Mouse (Mus musculus) adrenal gland, postnatal 36 days (tissue): ENCODE measurements around the gene Gsg1l. TPM values are rescaled to one million over a fixed set of nuclear protein-coding genes. Genes with fewer than 3 reads are reported as not detected.

Source experiments
- DNase-seq, 2 experiments: peaks; one replicate each; pipeline ENCODE4 v3.0.0; 2021; ENCODE audit warnings: mixed read lengths in 1 of 2
- total RNA-seq, 2 experiments: library from RNA; stranded (reverse); gene quantifications; 2 replicates each; pipeline ENCODE4 v1.2.3; 2021

Gsg1l gene
- total RNA-seq, 2 experiments from 2014 or later = 68.9 to 70.8 TPM

DNA sequence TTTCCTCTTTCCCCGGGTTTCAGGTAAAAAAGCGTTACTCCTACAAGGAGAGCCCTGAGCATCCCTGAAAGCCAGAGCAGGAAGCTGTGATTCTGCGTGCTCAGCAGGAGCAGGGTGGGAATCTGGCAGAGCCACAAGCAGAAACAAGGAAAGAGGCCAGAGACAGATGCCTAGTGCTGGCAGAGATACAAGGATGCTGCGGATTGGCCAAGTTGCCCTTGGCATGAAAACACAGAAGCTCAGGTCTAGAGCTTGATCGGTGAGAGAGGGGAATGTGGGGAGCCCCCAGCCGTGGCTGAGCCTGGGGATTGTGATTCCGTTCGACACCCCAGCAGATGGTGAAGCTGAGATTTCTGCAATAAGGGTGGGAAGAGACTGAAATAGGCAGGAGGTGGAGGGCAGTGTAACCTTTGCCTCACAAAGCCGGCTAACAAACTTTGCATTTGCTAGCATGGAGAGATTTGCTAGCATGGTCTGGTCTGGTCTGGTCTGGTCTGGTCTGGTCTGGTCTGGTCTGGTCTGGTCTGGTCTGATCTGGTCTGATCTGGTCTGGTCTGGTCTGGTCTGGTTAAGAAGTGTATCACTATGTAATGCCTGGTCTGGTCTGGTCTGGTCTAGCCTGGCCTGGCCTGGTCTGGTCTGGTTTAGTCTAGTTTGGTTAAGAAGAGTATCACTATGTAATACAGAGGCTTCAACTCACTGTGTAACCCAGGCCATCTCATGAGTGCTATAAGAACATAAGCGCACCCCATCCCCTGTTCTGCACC is 50.4 kb downstream of the Gsg1l start:
- peak; percentile 41 to 50 for DNase-seq

DNA sequence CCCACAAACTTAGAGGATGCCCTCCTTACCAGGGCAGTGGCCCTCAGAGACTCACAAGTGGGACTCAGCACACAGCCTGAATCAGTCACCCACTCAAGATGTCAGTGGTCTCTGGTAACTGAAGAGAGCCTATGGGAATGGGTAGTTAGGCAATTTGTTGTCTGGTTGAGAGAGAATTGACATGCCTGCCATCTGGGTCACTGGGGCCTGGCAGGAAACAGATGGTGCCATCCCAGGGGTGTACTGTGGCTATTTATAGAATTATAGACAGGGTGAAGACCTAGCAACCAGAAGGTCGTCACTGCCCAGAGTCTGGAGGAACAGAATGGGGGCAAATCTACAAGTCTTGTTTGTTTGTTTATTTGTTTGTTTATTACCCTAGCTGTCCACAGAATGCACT is 54.8 kb downstream of the Gsg1l start:
- DNase-seq = no peak

DNA sequence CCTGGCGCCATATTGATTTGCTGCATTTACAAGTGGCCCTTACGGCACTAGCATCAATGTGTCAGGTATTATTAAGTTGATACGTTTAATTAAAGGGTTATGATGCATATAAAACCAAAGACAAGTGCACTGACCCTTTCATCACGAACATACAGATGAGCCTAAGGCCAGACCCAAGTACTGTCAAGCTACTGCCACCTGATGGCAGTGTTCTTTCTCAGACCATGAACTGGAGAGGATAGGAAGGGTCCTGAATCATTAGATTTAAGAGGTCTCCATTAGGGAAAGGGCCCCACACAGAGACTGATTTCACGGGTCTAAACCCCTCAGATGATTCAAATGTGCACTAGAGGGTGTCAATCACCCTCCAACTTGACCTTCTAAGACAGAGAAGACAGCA is 55.6 kb downstream of the Gsg1l start:
- DNase-seq = no peak

DNA sequence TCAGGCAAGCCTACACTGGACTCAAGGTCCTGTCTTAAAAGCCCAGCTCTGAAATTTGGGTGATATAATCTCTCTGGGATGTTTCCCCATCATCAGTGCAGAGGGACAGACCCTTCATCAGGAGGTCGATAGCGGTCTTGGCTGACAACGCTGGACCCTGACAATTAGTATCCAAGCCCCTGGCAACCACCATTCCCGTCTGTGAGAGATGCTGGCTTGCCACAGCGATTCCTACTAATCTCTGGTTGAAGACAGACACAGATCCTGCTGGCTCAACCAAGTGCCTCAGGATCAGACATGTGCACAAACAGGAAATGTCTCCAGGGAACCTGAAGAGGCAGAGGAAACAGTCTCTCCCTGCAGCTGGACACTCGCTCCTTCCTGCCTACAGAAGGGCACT is 62.2 kb downstream of the Gsg1l start:
- DNase-seq = no peak

DNA sequence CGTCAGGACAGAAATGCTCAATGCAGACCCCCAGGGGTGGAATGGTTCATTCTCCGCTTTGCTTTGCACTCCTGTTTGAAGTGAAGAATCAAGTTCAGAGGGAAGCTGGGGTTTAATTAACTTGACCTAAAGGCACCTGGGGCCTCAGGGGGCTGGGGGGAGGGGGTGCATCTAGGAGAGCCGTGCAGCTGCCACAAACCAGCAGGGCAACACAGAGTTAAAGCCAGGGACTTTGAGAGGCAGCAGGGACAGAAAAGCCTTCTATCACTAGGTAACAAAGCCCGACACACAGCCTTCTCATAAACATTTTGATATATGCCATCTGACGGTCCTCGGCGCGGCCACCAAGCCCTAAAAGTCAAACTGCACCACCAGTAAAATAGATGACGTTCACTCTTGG is 62.9 kb downstream of the Gsg1l start:
- DNase-seq = no peak

DNA sequence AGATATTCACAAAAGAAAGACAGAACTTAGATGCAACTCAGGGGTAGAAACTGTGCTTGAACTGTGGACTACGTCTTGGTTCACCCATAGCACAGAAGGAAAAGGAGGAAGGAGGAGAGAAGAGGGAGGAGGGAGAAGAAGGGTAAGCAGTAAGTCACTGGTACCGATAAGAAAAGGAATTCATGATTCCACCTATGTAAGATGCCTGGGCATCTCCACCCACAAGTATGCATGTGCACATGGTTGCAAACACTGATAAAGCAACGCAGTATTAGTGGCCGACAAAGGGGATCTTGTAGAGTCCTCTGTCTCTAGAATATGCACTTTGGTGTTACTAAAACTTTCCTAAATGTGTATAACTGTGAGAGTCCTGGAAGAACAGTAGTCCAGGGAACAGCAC is 64.8 kb downstream of the Gsg1l start:
- DNase-seq = no peak

DNA sequence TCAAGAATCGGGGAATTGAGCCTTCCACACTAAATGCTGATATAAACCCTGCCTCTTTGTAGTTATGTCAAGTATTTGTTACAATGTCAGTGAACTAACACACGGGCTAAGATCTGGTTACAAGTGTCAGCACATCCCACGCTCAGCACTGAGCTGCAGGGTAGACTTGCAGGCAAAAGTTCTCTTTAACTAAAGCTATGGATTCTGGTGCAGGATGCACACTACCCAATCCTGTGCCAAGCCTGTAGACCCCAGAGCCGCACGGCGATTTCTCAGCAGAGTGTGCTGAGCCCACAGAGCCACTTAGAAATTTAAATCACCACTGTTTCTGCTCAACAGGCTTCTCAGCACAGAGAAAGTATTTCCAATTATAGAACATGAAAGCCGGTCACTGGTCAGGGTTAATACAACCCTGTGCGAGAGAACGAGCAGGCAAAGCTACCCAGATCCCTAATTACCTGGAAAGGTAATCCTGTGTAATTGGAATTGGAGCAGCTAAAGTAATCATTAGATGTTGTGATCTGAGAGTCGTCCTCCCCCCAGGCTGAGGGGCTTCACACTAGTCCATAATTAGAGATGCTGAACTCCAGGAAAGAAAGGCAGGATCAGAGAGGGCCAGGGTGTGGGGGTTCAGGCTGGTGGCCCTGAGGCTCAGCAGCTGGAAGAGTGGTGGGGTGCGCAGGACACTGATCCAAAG is 69.7 kb downstream of the Gsg1l start:
- DNase-seq = no peak

DNA sequence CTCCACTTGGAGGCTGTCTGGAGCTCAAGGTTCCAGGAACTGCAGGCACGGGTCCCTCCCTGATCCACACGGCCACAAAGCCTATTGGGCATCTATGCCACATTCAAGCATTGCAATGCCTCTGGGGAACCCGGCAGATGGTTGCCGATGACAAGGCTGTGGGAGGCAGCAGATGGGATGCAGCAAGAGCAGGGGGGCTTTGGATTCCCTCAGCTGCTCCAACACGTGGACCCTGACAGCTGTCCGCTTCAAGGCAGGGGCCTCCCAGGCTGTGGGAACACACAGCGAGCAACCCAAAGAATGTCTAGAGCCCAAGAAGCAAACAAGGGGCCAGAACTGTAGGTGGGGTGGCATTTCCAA is 73.4 kb downstream of the Gsg1l start:
- no peak for DNase-seq

DNA sequence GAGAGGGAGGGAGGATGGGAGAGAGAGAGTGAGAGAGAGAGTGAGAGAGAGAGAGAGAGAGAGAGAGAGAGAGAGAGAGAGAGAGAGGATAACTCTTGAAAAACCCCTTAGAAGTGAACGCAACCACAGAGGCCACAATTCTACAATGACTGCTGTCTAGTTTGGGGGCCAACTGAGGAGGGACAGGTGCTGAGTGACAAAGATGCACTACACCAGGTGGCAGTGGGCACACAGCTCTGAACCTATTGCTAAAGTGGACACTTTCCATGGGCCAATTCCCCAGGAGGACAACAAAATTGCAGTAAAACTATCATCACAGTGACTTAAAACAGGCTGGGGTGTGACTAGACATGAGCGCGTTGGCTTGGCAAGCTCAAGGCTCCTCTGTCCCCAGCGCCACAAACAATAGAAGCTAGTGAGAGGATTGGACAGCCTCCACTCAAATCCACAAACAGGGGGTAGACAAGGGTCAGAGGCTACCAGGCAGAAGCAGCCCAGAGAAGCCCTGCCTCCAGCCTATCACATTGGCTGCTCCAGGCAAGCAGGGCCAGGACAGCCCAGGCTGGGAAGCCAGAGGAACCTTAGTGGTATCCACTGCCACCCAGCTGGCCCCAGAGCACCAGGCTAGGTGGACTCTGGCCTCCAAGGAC is 73.9 kb downstream of the Gsg1l start:
- DNase-seq = no peak

DNA sequence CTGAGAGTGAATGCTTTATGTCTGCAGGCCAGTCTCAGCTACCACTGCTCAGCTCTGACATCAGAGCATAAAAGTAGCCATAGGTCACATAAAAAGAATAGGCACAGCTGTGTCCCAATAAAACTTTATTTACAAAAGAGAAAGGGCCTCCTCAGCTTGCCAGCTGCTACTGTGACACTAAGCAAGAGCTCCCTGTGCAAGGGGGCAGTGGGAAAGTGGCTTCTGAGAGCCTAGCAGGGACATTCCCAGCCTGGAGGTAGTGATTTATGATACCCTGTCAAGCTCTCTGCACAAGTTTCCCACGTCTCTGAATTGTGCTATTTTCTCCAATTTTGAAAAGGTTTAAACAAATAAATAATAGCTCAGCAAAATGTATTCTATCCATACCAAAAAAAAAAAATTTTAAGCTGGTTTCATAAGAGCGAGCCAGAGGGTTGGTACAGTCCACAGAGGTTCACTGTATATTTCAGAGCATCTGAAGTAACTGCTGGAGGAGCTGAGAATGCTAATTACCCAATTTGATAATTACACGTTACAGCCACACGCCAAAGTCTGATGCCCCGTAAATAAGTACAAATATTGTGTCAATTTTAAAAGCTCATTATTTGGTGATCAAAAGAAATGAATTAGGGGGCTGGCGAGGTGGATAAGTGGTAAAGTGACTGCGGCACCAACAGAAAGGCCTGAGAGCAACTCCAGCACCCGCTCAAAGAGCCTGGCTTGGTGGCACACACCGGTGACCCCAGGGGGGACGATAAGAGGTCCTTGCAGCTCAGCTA is 74.9 kb downstream of the Gsg1l start:
- no peak for DNase-seq

DNA sequence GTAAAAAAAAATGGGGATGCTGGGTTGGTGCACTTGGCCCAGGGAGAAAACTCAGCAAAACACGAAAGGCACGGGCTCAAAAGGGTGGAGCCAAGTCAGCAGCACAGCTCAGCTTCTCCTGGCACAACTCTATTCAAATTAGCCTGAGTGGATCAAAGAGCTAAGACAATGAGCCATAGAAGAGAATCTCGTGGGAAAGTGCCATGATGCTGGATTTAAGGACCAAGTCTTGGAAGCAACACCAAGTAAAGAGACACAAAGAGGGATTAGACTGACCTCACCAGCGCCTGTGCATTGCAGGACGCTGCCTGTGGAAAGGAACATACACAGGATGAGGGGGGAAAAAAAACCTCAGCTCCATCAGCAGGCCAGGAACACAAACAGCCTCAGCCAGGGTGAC is 76.9 kb downstream of the Gsg1l start:
- DNase-seq = no peak

DNA sequence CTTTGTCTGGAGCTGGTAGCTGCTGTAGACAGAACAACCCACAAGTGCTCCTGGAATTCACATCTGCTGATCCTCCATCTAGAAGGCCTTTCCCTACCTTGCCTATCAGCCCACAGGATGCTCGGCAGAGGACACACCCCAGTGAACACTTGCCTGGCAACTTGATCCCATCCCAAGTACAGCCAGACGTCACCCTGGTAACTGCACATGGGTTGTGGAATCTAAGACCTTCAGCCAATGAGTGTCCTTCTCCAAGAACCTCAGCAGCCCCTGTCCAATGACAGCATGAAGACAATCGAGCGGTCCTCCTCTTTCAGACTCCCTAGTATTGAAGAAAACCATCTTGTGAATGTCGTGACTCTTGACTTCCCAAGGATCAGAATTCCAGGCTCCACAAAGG is 80.5 kb downstream of the Gsg1l start:
- no peak for DNase-seq

DNA sequence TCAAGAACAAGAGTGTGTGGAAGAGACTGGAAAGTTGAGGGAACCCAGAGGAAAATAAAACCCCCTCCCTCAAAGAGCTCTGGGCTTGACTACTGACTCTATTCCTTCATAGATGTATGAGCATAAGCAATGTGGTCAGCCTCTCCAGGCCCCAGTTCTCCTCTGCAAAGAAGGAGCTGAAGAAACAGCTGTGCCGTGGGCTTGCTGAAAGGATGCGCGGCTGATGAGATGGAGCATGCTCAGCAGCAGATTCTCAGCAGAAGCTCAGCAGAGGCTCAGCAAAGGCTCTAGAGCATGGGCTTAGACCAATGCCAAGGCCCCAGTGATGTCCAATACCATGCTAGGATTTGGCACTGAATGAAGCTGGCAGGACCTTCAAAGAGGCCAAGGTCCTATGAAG is 82.3 kb downstream of the Gsg1l start:
- no peak for DNase-seq

DNA sequence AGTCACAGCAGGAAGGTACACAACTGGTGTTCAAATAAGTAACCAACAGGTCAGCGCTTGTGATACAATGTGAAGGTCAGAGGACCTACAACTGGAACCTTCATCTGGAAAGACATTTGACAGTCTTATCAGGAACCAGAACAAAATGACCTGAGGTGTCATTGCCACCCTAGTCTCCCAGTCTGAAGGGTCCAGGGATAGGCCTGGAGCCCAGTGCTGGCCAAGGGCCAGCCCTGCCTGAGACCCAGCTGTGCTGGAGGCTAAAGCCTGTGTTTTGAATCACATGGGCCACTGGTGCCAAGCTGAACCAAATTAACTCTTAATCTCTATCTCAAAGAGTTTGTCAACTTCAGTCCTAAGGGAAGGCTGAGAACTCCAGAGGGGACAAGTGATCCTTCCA is 86.1 kb downstream of the Gsg1l start:
- peak; percentile 37 to 42 for DNase-seq

DNA sequence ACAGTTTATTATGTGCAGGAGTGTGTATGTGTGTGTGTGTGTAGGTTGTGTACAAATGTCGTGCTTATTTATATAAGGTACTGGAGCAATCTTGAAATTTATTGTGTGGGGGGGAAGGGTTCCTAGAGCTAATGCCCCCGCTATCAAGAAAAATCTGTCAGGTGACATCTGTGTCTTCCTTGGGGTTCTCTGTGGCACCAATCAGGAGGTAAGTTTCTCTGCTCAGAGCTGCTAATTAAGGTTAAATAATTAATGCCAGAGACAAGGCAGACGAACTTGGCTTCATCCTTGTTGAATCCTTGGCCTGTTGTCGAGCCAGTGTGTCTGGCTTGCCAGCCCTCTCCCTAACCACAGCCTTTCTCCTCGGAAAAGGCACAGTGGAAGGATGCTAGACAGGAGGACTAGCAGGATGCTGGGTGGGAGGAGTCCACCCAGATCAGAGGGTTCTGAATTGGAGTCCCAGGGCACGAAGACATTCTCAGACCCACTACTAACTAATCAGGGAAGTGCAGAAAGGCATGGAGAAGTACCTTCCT is 89.8 kb downstream of the Gsg1l start:
- no peak for DNase-seq

DNA sequence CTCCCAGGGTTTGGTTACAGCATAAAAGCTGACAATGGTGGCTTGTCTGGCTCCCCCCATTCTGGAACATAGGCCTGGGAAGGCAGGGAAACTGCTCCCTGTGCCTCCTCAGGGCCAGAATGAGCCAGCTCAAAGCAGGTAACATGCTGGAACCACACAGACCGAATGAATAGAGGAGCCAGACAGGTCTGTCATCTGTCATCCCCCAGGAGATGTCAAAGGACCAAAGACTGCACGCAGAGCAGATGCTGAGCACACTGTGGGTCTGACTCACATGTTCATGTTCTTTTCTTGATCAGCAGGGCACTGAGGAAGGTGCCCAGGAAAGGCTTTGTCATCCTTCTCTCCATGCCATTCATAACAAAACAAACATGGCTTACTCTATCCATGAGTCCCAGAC is 90.4 kb downstream of the Gsg1l start:
- DNase-seq = no peak

DNA sequence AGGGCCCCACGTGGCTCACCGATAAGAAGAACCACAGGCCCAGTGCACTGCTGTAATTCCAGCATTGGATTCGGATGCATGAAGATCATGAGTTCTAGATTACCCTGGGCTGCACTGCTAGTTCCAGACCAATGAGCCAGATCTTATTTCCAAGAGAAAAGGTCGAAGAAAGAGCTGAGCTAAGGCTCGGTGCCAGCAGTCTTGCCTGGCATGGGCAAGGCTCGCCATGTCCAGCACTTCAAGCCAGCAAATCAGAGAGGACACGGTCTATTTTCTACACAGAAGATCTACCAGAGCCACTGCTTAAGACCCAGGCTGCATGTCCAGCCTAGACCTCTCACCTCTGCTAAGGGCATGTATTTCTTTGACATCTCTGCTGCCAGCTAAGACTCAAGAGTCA is 92.2 kb downstream of the Gsg1l start:
- DNase-seq = no peak

DNA sequence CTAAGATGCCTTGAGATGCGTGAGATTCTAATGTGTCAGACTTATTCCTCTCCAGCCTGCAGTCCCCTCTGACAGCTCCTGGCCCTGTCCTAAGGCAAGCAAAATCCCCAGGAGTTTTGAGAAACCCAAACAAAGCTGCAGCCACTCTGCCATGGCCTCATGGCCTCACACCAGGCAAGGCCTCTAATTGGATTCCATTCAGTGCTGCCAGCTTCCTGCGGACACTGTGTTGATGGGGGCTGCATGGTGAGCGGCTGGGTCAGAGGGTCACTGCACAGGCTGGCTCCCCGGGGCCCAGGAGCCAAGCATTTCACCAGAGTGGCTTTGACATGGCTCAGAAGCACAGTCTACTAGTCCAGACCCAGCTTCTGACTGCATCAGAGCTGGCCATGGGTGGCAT is 92.7 kb downstream of the Gsg1l start:
- no peak for DNase-seq

DNA sequence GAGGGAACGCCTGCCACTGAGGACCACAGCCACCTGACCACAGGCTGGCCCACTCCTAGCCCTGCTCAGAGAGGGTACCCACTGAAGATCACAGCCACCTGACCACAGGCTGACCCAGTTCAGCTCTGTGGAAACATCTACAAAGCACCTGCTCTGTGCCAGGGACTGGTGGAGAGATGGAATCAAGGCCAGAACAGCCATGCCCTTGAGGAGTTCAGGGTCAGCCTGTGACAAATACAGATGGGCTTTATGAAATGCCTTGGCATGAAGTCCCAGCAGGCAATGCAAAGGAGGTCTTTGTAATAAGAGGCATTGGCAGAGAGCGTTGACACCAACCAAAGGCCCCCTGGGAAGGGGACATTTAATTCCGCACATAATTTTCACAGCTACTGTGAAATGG is 93.9 kb downstream of the Gsg1l start:
- DNase-seq = peak; percentile 72 to 80

DNA sequence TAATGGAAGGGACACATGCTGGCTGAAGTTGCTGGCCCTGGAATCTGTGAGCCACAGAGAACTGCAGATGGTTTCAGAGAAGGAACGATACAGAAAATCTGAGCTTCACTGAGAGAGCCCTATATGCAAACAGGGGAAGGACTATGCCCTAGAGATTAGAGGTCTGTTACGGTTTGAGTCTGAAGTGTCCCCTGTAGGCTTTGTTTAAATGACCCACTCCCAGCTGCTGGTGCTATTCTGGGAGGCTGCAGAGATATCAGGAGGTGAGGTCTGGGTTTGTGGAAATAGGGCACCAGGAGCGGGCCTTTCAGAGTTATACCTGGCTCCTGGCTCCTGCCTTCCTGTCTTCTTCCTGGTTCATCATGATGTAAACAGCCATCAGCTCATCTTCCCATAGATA is 95.1 kb downstream of the Gsg1l start:
- no peak for DNase-seq

DNA sequence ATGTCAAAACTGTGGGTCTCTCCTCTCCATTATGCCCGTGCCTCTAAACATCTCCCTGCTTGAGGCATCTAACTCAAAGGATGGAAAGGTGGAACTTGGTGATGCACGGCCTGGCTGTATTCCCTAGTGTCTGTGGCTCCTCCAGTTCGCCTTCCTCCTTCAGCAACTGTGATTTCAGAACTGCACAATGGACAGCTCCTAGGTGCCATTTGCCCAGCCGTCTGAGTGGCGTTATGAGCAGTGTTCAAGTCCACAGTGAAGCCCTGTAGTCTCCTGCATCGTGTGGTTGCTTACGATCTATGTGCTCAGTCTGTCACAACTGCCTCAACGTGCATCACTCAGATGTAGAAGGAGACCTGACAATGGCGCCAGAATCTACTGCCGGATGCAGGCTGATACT is 96.6 kb downstream of the Gsg1l start:
- DNase-seq = peak in 1 of 2 experiments; percentile 40
